Mouse (Mus musculus): ENCODE measurements around the gene Ugt2b34. TPM values are rescaled to one million over a fixed set of nuclear protein-coding genes. Genes with fewer than 3 reads are reported as not detected.

Gene Ugt2b34
- polyA plus RNA-seq (2015; fragmentation: Nextera tagmentation; extraction: Ambion mirVana): 73.5 and 96.4 TPM in 2 replicates

DNA sequence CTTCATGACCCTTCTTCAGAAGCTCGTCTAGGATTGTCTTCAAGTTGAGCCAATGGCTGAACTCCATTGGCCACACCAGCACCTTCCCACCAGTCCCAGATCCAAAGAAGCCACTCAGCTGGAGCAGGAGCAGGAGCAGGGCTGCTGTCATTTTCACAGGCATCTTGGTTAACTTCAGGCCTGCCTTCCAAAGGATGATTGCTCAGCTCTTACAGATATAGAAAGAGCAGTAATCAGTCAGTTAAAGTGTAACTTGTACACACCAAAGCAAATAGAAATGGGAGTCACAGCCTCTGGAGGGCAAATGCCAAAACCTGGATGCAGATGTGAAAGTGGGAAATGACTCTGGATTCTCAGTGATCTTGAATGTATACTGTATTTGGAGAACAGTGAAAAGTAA lies at the start of gene Ugt2b34:
Ugt2b34 (minus strand) TSS at position 180 of the 400 bp plus-strand sequence.
- Histone ChIP-seq H3K9me3 (no peaks in the 10 kb centered on the region), H3K4me3 (replicated peaks) (peak within 1 kb of the TSS; percentile 35), H3K27ac (no peak within 1 kb of the TSS), H3K4me2 (peak within 1 kb of the TSS; percentile 32), H3K36me3 (no peaks in the 10 kb centered on the region), H3K27me3 (replicated peaks) (no peaks in the 10 kb centered on the region), H3K9ac (0 out of 2 replicates have a peak within 1 kb of the TSS, but pooled peaks have one; percentile 9), H3K4me1 (no peaks in the 10 kb centered on the region)
- ATAC-seq (ENCODE audit: insufficient read depth, low FRiP score, low read depth): peak; percentile 77
- 44% methylated on average over 1 of the region's 1 CpGs for WGBS

DNA sequence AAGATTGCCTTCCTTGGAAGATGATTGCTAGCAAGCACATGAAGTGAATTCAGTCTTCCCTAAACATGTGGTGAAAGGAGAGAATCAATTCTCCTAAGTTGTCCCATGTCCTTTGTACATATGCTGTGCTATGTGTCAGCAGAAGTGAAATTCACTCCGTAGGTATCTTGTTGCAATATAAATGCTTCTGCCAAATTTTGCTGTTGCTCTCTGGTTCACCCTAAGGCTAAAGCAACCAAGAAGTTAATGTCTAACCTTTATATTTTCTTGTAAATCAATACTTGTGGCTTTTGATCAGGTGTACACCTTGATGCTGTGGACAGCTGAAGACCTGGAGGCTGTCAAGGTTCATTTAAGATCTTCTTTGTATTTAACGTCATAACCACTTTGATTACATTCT lies 35.4 kb upstream of the Ugt2b34 start:
- H3K36me3 ChIP-seq: no peaks in the 10 kb centered on the region
- no peak overlapping the region for H3K4me2 ChIP-seq
- no peaks in the 10 kb centered on the region for H3K27me3 ChIP-seq (replicated peaks)
- H3K4me3 ChIP-seq (replicated peaks): no peak overlapping the region
- WGBS: 80% methylated on average over 2 of the region's 2 CpGs
- H3K9ac ChIP-seq: no peak overlapping the region
- ATAC-seq (ENCODE audit: insufficient read depth, low FRiP score, low read depth): no peak
- no peaks in the 10 kb centered on the region for H3K9me3 ChIP-seq
- H3K4me1 ChIP-seq: no peaks in the 10 kb centered on the region
- H3K27ac ChIP-seq: no peak overlapping the region

DNA sequence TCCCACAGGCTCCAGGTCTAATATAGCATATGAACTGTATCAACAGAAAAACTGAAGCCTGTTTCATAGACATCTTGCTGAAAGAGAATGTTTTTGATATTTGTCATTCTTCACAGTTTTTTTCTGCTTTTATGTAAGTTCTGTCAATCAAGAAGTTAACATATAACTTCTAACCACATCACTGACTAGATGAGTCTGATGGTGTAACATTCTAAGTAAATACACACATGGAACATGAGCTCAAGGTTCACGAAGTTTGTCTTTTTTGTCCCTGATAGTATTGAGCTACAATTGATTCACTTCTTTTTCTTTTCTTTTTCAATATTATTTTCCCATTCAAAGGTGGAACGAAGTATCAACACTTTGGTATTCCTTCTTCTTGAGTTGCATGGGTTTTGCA lies 19.7 kb upstream of the Ugt2b34 start, which contains the start of gene Ugt2b1:
Ugt2b1 (minus strand) TSS at position 105 of the 400 bp plus-strand sequence.
- Histone ChIP-seq H3K27ac (no peak within 1 kb of the TSS), H3K4me2 (no peak within 1 kb of the TSS), H3K36me3 (no peaks in the 10 kb centered on the region), H3K9ac (no peak within 1 kb of the TSS), H3K4me1 (no peaks in the 10 kb centered on the region), H3K9me3 (no peaks in the 10 kb centered on the region), H3K4me3 (replicated peaks) (no peak within 1 kb of the TSS), H3K27me3 (replicated peaks) (no peaks in the 10 kb centered on the region)
- ATAC-seq (ENCODE audit: insufficient read depth, low FRiP score, low read depth): no peak
- WGBS: 75% methylated on average over 2 of the region's 2 CpGs

DNA sequence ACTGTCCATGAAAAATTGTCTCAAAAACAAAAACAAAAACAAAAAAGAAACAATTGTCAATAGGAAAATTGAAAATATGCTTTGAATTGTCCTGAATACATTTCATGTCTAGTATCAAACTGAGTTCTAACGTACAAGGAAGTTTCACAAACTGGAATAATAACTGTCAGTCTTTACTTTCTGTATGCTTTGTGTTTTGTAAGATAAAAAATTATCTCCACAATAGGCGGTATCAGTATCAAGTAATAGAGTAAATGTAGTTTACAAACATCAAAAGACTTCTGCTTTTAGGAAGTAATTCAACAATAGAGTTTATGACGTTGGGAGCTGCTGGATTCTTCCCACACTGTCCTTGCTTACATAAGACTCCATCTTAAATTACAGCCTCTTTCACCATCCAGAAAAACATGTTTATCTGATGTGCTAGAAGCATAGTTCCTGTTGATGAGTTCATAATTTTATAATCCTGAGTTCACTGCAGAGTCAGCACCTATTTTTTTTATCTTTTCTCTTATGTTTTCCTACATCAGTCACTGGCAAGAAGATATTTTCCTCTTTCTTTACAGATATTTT lies 14.0 kb upstream of the Ugt2b34 start:
- 52% methylated on average over 3 of the region's 3 CpGs for WGBS

DNA sequence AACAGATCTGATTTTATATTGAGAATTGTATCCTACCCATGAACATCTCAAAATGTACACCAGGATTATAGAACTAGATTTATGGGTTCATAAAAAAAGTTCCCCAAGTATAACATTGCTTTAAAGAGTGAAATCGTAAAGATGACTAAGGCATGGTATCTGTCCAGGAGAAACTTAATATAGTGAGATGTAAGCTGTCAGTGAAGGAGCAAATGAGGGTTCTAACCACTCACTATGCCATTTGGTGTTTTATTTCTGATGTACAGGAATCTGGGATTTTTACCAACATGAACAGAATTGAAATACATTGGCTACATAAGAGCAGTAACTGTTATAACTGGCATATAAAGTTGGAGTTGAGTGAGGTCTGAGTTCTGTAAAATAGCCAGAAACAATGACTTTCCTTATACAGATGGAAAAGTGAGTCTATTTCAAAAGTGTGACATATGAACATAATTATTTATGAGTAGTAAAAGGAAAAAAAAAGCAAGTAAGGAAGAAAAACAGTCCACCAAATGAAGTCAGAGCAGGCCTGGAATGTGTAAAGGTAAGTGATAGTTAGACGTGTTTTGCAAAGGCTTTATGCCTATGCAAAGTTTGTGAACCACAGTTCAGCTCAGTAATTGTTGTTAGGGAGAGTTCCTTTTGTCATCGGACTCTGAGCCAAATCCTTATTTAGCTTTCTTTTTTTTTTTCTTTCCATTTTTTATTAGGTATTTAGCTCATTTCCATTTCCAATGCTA lies 4.8 kb upstream of the Ugt2b34 start:
- 63% methylated on average over 3 of the region's 3 CpGs for WGBS
- no peaks in the 10 kb centered on the region for H3K27me3 ChIP-seq (replicated peaks)
- H3K4me3 ChIP-seq (replicated peaks): no peak overlapping the region
- no peaks in the 10 kb centered on the region for H3K4me1 ChIP-seq
- no peak for ATAC-seq (ENCODE audit: insufficient read depth, low FRiP score, low read depth)
- no peak overlapping the region for H3K27ac ChIP-seq
- no peak overlapping the region for H3K9ac ChIP-seq
- no peaks in the 10 kb centered on the region for H3K9me3 ChIP-seq
- no peak overlapping the region for H3K4me2 ChIP-seq
- H3K36me3 ChIP-seq: no peaks in the 10 kb centered on the region

More for the DNA sequence above, 14.0 kb upstream of the Ugt2b34 start:
- no peak overlapping the region for H3K4me3 ChIP-seq (replicated peaks)
- ATAC-seq (ENCODE audit: insufficient read depth, low FRiP score, low read depth): no peak
- no peak overlapping the region for H3K9ac ChIP-seq
- no peaks in the 10 kb centered on the region for H3K4me1 ChIP-seq
- H3K27me3 ChIP-seq (replicated peaks): no peaks in the 10 kb centered on the region
- no peak overlapping the region for H3K4me2 ChIP-seq
- no peaks in the 10 kb centered on the region for H3K36me3 ChIP-seq
- no peaks in the 10 kb centered on the region for H3K9me3 ChIP-seq
- no peak overlapping the region for H3K27ac ChIP-seq

DNA sequence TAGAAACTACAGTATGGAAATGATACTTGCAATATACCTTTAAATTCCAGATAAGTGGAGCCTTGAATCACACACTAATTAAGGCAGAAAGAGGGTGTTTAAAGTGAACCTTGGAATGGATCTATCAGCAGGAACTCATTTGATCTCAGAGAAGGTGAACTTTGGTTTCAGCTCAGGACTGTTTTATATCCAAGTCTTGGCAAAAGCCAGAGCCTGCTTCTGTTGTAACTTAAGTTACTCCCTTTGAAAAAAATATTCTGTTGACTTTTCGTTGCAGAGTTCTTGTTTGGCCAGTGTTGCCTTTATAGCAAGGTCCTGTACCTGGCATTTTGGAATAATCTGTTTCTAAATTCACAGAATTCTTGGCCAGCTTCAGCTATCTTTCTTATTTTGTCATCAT lies 4.0 kb upstream of the Ugt2b34 start:
- H3K4me3 ChIP-seq (replicated peaks): no peak overlapping the region
- no peaks in the 10 kb centered on the region for H3K27me3 ChIP-seq (replicated peaks)
- ATAC-seq (ENCODE audit: insufficient read depth, low FRiP score, low read depth): peak; percentile 66
- H3K36me3 ChIP-seq: no peaks in the 10 kb centered on the region
- H3K9me3 ChIP-seq: no peaks in the 10 kb centered on the region
- 49% methylated on average over 1 of the region's 1 CpGs for WGBS
- H3K4me1 ChIP-seq: no peaks in the 10 kb centered on the region
- H3K4me2 ChIP-seq: no peak overlapping the region
- H3K9ac ChIP-seq: no peak overlapping the region
- H3K27ac ChIP-seq: no peak overlapping the region; the same call in 1 of the 2 replicates

DNA sequence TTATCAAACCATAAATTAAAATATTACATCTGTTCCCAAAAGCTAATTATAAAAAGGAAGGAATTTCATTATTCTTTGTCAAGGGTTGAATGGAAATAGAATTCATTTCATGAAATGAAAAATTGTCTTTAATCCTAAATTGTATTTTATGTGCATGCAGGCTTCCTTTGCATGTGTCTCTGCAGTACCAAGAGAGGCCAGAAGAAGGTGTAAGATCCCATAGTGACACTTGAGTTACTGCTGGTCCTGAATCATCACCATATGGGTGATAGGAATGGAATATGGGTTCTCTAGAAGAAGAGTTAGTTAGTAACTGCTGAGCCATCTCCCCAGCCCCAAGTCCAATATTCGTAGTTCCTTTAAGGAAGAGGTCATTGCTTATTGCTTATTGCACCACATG lies 16.8 kb downstream of the Ugt2b34 start:
- 90% methylated on average over 1 of the region's 1 CpGs for WGBS
- Histone ChIP-seq H3K4me2 (no peak overlapping the region), H3K9ac (no peak overlapping the region), H3K27ac (no peak overlapping the region), H3K4me1 (no peaks in the 10 kb centered on the region), H3K27me3 (replicated peaks) (no peaks in the 10 kb centered on the region), H3K9me3 (no peaks in the 10 kb centered on the region), H3K36me3 (peaks cover 4% of the 10 kb centered on the region), H3K4me3 (replicated peaks) (no peak overlapping the region)
- ATAC-seq (ENCODE audit: insufficient read depth, low FRiP score, low read depth): no peak

DNA sequence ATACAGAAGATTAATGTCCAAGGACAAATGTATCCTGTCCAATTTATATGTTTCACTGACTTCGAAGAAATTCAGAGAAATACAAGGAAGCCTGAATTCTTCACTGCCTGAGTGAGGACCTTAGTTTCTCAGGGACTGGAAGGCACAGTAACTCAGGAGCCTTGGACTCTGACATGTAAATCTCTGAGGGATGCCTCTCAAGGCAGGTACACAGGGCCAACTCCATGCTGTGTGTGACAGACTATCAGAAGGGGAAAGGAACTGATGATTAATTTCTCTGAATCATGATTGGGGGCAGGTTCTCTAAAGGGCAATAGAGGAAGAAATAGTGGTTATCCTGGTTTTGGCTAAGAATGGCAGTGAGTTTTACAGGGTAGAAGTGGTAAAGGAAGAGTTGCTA lies 18.3 kb downstream of the Ugt2b34 start:
- 72% methylated on average over 1 of the region's 1 CpGs for whole genome bisulfite sequencing
- Histone ChIP-seq H3K9ac (no peak overlapping the region), H3K27ac (no peak overlapping the region), H3K4me3 (replicated peaks) (no peak overlapping the region), H3K36me3 (no peaks in the 10 kb centered on the region), H3K27me3 (replicated peaks) (no peaks in the 10 kb centered on the region), H3K4me1 (no peaks in the 10 kb centered on the region), H3K9me3 (no peaks in the 10 kb centered on the region), H3K4me2 (no peak overlapping the region)
- ATAC-seq (ENCODE audit: insufficient read depth, low FRiP score, low read depth): no peak

DNA sequence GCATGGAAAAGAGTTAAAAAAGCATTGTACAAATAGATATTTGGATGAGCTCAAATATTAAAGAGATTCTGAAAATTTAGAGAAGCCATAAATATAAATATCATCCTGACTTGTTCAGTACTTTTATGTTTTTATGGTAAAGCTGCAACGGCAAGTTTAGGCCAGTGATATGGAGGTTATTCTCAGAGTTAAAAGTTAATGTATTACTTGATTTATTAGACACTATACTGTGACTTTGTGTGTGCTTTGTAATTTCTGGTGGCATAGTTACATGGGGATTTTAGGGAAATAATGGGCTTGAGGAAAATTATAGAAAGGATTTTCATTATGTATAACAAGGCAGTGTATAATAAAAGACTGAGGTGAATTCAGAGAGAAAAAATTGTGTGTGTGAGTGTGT lies 19.7 kb downstream of the Ugt2b34 start:
- ATAC-seq (ENCODE audit: insufficient read depth, low FRiP score, low read depth): no peak
- Histone ChIP-seq H3K9ac (no peak overlapping the region), H3K36me3 (no peaks in the 10 kb centered on the region), H3K4me2 (no peak overlapping the region), H3K27ac (no peak overlapping the region), H3K27me3 (replicated peaks) (no peaks in the 10 kb centered on the region), H3K9me3 (no peaks in the 10 kb centered on the region), H3K4me3 (replicated peaks) (no peak overlapping the region), H3K4me1 (no peaks in the 10 kb centered on the region)
- 75% methylated on average over 1 of the region's 1 CpGs for WGBS

DNA sequence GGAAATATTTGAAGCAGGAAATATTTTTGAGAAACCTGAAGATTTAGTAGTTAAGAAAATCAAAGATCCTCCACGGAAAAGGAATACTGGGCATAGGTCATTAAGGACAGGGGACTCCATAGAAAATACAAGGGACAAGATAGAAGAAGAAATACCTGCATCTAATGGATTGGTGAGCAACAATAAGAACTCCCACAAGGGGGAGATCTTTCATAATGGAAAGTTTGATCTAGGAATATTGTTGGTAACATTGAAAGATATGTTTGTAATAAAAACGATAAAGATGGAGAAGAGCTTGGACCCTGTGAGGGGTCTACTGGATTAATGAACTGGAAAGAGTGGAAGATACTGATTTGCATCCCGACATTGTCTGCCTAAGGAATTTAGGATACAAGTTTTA lies 20.1 kb downstream of the Ugt2b34 start:
- Histone ChIP-seq H3K9ac (no peak overlapping the region), H3K4me3 (replicated peaks) (no peak overlapping the region), H3K36me3 (no peaks in the 10 kb centered on the region), H3K27ac (no peak overlapping the region), H3K4me1 (no peaks in the 10 kb centered on the region), H3K27me3 (replicated peaks) (no peaks in the 10 kb centered on the region), H3K9me3 (no peaks in the 10 kb centered on the region), H3K4me2 (no peak overlapping the region)
- WGBS: 35% methylated on average over 3 of the region's 3 CpGs
- ATAC-seq (ENCODE audit: insufficient read depth, low FRiP score, low read depth): no peak

DNA sequence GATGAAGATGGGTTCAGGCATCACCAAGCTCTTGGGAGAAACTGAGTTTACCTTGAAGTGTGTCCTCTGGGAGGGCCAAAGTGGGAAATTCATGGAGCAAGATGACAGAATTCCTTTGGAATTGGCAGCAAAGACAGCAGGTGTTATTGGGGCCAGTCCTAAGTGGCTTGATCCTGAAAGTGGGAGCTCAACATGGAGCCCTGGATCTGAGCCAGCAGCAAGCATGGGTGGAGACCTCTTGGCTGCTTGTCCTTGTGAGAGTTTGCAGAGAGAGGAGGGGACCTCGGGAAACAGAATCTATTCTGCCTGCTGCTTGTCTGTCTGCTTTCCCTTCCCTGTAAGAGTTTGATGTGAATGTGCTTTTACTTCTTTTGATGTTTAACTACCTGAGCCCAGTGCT lies 34.9 kb downstream of the Ugt2b34 start:
- Histone ChIP-seq H3K27ac (no peak overlapping the region), H3K36me3 (no peaks in the 10 kb centered on the region), H3K9ac (no peak overlapping the region), H3K4me3 (replicated peaks) (no peak overlapping the region), H3K9me3 (no peaks in the 10 kb centered on the region), H3K4me1 (no peaks in the 10 kb centered on the region), H3K4me2 (no peak overlapping the region), H3K27me3 (replicated peaks) (no peaks in the 10 kb centered on the region)
- no peak for ATAC-seq (ENCODE audit: insufficient read depth, low FRiP score, low read depth)
- 20% methylated on average over 1 of the region's 1 CpGs for WGBS

DNA sequence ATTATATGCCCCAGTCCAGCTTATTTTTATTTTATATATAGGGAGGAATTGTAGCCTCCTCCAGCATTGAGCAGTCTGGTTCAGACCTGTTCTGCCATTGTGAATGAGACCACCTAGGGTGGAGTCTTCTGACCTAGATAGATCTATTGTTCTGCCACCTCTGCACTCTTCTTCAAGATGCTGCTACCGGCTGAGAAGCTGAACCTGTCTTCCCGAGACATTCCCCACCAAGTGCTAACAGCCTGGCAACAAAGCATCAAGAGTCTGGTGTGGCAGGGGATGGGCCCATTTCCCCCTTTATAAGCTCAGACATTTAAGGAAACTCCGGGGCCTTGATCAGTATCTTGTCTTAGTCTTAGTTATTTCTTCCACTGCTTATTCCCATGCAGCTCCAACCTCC lies 48.4 kb downstream of the Ugt2b34 start:
- WGBS: 60% methylated on average over 3 of the region's 3 CpGs
- Histone ChIP-seq H3K9ac (no peak overlapping the region), H3K36me3 (no peaks in the 10 kb centered on the region), H3K4me3 (replicated peaks) (no peak overlapping the region), H3K27me3 (replicated peaks) (no peaks in the 10 kb centered on the region), H3K27ac (no peak overlapping the region), H3K4me2 (no peak overlapping the region), H3K9me3 (no peaks in the 10 kb centered on the region), H3K4me1 (no peaks in the 10 kb centered on the region)
- no peak for ATAC-seq (ENCODE audit: insufficient read depth, low FRiP score, low read depth)

All from stomach, embryonic 15.5 days (tissue).